Mouse (Mus musculus): ENCODE measurements around the gene Cox17.

Gene Cox17

DNA sequence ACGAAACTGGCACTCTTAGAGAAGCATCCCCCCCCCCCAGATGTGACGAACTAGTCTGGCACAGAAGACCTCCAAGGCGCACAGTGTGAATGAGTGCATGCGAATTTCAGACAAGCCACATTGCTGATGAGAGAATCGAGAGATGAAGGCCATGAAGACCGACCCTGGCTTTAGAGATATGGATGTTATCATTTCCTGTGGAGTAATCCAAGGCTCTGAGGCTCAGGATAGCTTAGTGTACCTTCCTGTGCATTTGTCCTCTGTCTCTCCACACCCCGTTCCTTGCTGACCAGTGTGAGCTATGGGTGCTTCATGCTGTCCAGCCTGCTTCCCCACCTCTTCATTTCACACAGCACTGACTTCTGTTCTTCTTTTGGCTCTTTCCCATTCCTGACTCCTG, 28.4 kb downstream of the Cox17 start:
- CTCF ChIA-PET = no interaction called here
- POLR2A ChIA-PET = interaction anchor here in 3 of 4 experiments (0.8 to 4.9 kb wide), 8 partner anchors 10 to 71 kb away, joined by 3 to 21 read pairs (median 4); no protein-coding TSS in a partner anchor

DNA sequence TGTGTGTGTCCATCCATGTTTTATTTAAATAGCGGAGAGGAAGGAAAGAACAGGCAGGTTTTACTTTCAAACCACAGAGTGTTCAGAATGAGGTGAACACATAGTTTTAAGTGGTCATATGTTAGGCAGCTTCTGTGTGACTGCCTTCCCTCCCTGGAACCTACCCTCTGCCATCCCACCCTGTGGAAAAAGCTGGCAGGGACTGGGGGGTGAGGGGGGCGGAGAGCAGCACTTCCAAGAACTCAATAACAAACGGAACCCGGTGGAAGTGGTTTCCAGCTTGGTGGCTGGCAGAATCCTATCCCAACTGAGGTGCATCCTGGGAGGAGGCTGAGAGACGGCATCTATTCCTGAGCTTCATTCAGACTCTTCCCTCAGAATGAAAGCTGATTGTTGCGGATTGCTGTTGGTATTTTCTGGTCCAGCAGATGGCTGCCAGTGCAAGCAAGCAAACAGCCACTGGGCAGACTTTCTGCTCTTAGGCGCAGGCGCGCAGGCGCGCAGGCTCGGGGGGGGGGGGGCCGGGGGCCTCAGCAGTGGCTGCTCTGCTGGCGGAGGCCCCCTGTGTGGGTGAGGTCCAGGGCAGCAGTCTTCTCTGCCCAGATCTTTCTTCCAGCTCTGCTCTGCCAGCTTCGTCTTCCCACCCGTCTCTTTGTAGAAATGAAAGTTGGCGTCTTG, 29.5 kb downstream of the Cox17 start:
- CTCF ChIA-PET = interaction anchor here in 3 of 4 experiments (0.6 to 1.6 kb wide), 6 partner anchors 9 to 130 kb away, joined by 3 to 8 read pairs (median 3); partner anchors contain the start of gene Cd80 (in 1 of the 3)
- POLR2A ChIA-PET = interaction anchor here in 3 of 4 experiments (0.5 to 4.9 kb wide), 23 partner anchors 10 to 738 kb away, joined by 3 to 21 read pairs (median 4); partner anchors contain the start of genes Adprh (in 1 of the 3), Cox17 (in 1 of the 3), Gm21987 (in 1 of the 3) and Pla1a (in 1 of the 3)

DNA sequence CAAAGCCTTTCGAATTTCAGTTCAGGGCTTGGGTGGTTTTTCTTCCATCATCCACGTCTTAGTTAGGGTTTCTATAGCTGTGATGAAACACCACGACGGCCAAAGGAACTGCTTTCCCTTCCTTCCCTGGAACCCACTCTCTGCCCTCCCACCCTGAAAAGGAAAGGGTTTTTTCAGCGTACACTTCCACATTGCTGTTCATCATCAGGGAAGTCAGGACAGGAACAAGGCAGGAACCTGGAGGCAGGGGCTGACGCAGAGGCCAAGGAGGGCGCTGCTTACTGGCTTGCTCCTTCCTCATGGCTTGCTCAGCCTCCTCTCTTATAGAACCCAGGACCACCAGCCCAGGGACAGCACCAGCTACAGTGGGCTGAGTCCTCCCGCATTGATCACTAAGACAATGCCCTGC, 30.1 kb downstream of the Cox17 start:
- ChIA-PET CTCF (interaction anchor here in 2 of 4 experiments (1.3 to 1.6 kb wide), 2 partner anchors 78 to 130 kb away, joined by 3 read pairs; partner anchors contain the start of gene Cd80 (in 1 of the 2)), POLR2A (interaction anchor here in 3 of 4 experiments (0.5 to 4.9 kb wide), 19 partner anchors 10 to 738 kb away, joined by 3 to 21 read pairs (median 4); partner anchors contain the start of genes Adprh (in 1 of the 3), Pla1a (in 1 of the 3) and Popdc2 (in 1 of the 3))

DNA sequence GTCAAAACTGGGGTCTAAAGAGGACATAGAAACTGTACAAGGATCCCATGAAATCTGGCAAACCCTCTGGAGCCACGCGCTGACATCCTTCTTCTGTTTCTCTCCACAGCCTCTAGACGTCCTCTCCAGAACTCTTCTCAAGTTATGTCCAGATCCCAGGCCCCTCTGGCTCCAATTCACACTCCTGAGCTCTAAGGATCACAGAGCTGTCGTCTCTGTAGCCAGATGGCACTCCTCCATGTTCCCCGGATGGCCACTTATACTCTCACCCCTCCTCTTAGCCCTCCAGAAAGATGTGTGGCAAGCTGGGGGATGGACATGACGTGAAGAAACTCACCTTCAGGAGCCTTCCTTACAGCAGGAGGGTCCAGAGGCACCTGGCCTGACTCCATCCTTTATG, 30.8 kb downstream of the Cox17 start:
- CTCF ChIA-PET = interaction anchor here in 1 of 4 experiments (1.6 kb wide), 1 partner anchor 129 kb away, joined by 3 read pairs; no protein-coding TSS in a partner anchor
- POLR2A ChIA-PET = interaction anchor here in 2 of 4 experiments (0.9 to 2.0 kb wide), 5 partner anchors 9 to 23 kb away, joined by 3 to 7 read pairs (median 3); partner anchors contain the start of gene Popdc2 (in 1 of the 2)

DNA sequence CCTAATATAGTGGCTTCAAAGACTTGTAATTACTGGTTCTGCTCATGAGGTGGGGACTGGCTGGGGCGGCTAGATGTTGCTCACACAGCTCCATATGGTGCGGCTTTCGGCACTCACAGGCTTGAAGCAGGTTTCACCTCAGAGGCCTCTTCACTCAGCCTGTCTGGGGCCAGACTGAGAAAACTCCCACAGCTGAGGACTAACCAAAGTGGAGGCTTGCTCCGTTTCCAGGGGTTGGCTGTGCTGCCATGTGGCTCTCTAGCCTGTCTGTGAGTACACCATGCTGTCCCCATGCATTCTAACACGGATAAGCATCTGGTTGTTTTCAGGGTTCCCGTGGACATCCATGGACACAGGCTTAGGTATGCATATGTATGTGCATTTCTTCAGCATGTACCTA, 31.8 kb downstream of the Cox17 start:
- POLR2A ChIA-PET = no interaction called here
- CTCF ChIA-PET = interaction anchor here in 1 of 4 experiments (0.6 kb wide), 1 partner anchor 37 kb away, joined by 5 read pairs; no protein-coding TSS in a partner anchor

DNA sequence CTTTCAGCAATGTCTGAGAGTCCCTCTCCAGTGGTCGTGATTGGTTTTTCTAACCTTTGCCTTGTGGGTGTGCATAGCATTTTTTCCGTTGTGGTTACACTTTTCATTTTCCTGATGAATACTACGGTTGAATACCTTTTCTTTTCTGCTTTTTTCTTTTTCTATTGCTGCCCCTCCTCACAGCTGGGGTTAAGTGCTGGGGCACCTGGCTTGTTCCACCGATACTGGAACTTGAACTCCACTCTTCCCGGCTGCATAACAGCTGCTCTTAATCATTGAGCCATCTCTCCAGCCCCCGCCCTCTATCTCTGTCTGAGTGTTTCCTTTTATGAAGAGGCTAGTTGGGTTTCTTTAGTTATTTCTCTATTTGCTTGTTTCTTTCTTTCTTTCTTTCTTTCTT, 32.3 kb downstream of the Cox17 start:
- POLR2A ChIA-PET = interaction anchor here in 1 of 4 experiments (0.8 to 1.2 kb wide), 2 partner anchors 11 kb away, joined by 3 to 5 read pairs; no protein-coding TSS in a partner anchor
- CTCF ChIA-PET = no interaction called here

DNA sequence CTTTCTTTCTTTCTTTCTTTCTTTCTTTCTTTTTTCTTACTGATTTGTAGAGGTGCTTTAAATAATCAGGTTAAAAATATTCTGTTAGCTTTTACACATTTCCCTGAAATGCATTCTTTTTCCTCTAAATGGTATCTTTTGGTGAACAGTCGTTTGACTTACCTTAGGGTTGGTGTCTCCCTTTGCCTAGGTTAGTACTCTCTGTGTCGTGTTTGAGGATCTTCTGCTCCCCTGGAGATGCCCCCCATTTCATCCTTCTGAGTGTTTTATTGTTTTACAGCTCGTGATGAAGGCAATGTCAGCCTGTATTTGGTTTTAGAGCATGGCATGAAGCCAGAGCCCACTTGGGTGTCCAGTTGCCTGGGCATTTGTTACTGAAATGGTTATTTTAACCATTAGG, 32.7 kb downstream of the Cox17 start:
- CTCF ChIA-PET = interaction anchor here in 1 of 4 experiments (0.7 kb wide), 1 partner anchor 560 kb away, joined by 4 read pairs; no protein-coding TSS in a partner anchor
- POLR2A ChIA-PET = interaction anchor here in 1 of 4 experiments (0.8 to 1.2 kb wide), 3 partner anchors 10 to 54 kb away, joined by 3 to 5 read pairs (median 3); partner anchors contain the start of gene Pla1a

DNA sequence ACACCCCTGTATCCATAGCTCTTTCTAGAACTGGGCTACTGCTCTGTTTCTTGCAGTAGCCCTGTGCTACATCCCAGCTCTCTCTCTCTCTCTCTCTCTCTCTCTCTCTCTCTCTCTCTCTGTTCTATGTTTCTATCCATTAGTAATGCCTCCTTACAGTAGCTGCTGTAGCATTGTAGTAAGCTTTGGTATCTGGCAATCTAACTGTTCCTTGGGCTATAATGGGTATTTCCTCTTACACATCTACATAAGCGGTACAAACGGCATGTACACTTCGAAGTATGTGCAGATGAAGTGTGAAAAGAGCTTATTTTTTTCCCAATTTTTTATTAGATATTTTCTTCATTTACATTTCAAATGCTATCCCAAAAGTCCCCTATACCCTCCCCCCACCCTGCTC, 33.1 kb downstream of the Cox17 start:
- ChIA-PET POLR2A (interaction anchor here in 2 of 4 experiments (0.6 to 1.2 kb wide), 5 partner anchors 10 to 53 kb away, joined by 3 to 5 read pairs (median 3); partner anchors contain the start of gene Pla1a (in 1 of the 2)), CTCF (interaction anchor here in 3 of 4 experiments (0.7 to 0.8 kb wide), 3 partner anchors 93 to 559 kb away, joined by 4 to 5 read pairs (median 5); no protein-coding TSS in a partner anchor)

DNA sequence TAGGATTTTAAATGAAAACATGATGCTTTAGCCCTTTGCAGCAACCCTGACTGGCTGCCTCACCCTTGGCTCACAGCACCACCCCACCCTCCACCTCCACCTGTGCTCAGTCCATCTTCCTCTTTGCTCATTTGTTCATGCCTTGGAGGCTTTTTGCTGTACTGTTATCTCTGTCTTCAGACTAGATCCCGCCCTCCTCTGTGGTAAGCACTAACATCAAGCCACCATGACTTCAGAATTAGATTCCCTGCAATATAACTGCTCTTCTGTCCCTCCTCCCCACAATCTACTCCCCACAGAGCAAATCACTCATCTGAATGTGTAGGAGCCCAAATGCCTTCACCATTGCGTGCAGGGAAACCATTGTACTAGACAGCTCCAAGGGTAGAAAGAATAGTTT, 36.9 kb downstream of the Cox17 start:
- ChIA-PET POLR2A (interaction anchor here in 2 of 4 experiments (1.0 to 2.1 kb wide), 5 partner anchors 9 to 88 kb away, joined by 3 to 9 read pairs (median 5); no protein-coding TSS in a partner anchor), CTCF (no interaction called here)

DNA sequence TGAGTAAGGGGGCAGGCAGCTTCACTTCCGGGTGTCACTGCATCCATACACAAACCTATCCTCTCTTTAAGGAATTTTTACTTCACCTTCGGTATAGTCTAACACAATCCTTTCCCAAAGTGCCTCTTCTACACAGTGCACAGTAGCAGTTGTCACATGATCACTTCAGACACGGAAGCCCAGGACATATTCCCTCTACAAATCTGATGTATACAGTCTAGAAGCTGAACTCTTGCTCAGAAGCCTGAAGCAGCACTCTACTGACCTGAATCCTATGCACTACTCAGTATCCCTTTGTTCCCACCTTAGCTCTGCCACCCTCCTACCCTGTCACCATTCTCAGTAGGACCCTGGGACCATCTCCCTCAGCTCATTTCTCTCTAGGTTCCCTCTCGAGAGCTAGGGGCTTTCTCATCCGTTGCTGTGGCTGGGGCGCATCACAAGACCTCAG, 38.4 kb downstream of the Cox17 start:
- ChIA-PET POLR2A (interaction anchor here in 3 of 4 experiments (0.9 to 2.1 kb wide), 11 partner anchors 8 to 87 kb away, joined by 3 to 7 read pairs (median 3); partner anchors contain the start of gene Maats1 (in 1 of the 3)), CTCF (interaction anchor here in 1 of 4 experiments (0.6 to 1.0 kb wide), 2 partner anchors 9 to 78 kb away, joined by 3 read pairs; no protein-coding TSS in a partner anchor)

DNA sequence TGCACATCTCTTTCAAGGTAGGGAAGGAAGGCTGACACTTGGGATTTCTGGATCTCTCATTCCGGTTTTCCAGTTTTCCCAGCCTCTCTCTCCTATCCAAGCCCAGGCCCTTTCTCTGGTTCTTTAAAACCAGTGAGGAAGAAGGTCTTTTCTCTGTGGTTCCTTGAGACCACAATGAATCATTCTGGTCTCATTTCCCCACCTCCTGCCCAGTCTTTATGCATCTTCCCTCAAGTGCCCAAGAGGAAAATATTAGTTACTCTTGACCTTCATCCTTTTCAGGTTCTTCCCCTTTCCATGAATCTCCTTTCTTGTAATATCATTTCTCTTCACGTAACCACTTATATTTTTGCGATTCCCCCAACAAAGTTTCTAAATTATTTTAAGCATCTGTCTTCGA, 38.9 kb downstream of the Cox17 start:
- ChIA-PET POLR2A (interaction anchor here in 3 of 4 experiments (0.9 to 1.9 kb wide), 4 partner anchors 9 to 86 kb away, joined by 3 to 5 read pairs (median 3); partner anchors contain the start of gene Maats1 (in 1 of the 3)), CTCF (no interaction called here)

DNA sequence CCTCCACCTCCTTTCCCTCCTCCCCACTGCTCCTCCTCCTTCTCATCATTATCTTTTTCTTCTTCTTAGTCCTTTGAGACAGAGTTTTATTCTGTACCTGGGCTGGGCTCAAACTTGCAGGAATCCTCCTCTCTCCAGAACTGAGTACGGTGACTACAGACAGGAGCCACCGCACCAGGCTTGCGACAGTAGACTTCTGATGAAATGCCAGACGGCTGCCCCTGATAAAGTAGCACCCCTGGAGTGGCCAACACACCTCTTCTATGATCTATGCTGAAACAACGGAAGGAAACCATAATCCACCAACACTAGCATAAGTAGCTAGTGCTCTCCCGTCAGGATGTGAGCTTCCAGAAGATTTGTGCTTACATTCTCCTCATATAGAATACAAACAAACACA, 40.6 kb downstream of the Cox17 start:
- CTCF ChIA-PET = no interaction called here
- POLR2A ChIA-PET = interaction anchor here in 1 of 4 experiments (1.8 kb wide), 1 partner anchor 20 kb away, joined by 4 read pairs; no protein-coding TSS in a partner anchor

DNA sequence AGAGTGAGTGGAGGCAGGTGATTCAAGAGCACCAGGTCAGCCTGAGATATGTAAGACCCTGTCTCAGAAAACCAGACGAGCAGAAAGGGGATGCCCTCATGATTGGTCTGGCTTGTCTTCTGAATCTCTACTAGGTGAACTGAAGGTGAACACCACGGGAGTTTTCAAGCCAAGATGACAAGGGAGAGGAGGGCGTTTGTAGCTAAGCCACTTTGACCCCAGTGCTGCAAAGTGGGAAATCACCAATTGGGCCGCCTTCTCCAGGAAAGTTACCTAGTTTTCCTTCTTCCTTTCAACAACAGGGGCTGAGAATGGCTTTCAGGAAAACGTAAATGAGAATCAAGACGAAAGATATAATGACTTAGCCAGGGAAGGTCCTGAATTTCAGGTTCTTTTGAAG, 42.0 kb downstream of the Cox17 start:
- CTCF ChIA-PET = interaction anchor here in 1 of 4 experiments (0.7 kb wide), 1 partner anchor 737 kb away, joined by 4 read pairs; no protein-coding TSS in a partner anchor

DNA sequence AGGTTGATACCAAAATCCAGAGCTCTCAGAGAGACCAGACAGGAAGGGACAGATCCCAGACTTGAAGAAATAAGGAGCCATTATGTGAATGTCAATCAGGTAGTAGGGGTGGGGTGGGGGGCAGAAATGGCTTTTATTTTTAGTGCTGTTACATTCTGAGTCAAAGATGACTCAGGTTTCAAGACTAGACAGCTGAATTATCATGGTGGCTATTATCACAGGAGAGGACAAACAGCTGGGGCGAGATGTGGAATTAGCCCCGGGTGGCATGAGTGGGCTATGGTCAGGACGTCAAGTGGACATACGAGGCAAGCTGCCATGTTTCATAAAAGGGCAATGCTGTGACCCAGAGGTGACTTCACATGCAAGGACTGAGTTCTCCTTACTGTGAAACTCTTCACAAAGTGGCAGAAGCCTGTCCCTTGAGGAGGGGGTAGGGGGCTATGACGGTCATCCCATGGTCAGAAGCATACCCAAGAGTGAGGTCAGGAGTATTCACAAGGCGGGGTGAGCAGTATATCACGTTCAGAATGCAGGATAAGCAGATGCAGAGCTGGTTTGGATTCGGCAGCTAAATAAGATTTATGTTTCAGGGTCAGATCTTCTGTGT, 42.6 kb downstream of the Cox17 start:
- POLR2A ChIA-PET = interaction anchor here in 2 of 4 experiments (0.9 to 2.1 kb wide), 6 partner anchors 10 to 87 kb away, joined by 3 to 7 read pairs (median 3); no protein-coding TSS in a partner anchor
- CTCF ChIA-PET = interaction anchor here in 1 of 4 experiments (0.7 kb wide), 1 partner anchor 738 kb away, joined by 4 read pairs; no protein-coding TSS in a partner anchor

More for the DNA sequence above, 42.0 kb downstream of the Cox17 start:
- POLR2A ChIA-PET = interaction anchor here in 2 of 4 experiments (0.9 to 2.1 kb wide), 4 partner anchors 9 to 32 kb away, joined by 3 to 5 read pairs (median 4); no protein-coding TSS in a partner anchor

DNA sequence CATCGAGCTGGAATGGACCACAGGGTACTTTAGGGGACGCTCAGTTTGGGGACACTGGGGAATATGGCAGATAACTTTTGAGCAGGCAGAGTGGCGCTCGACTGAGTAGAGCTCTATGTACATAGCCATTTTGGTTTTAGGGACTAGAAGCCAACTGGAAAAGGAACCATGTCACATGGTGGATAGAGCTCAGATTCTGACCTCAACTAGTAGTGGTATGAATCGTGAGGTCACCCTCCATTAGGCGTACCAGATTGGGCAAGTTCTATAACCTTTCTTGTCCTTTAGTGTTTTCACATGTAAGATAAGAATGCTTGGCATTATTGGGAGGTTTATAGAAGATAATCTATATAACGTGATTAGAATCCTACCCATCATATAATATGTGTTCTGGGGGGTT, 43.5 kb downstream of the Cox17 start:
- ChIA-PET CTCF (no interaction called here), POLR2A (interaction anchor here in 2 of 4 experiments (1.2 to 10.5 kb wide), 7 partner anchors 9 to 86 kb away, joined by 3 to 104 read pairs (median 6); no protein-coding TSS in a partner anchor)

DNA sequence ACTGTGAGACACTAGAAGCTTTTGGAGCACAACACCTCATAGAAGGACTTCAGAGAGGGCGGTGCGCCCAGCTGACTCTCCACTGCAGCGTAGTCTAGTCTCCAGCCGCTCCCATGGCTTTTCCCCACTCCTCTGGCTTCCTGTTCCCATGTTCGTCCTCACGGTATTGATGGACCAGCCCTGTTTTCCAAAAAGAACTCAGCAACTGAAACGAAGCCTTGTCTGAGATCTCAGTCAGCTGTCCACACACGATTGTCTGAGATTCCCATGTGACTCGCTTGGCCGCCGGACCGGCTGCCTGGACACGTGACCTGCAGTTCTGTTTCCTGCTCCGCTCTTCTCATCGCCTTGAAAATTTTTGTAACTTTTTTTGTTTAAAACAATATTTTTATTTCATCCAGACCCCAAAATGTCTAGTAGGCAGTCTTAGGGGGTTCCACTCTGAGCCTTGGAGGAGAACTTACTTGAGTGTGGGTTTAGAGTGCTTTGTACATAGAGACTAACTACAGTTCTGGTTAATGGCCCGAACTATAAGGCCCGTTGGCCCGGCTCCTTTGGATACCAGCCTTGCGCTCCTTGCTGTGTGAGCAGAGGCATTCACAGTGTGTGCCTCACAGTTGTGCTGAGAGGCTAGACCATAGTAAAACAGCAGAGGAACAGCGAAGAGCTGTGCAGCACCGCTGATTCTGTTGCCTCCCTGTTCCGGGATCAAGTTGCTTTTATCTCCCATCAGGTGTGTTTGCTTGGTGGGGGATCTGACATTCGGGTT, 45.5 kb downstream of the Cox17 start:
- POLR2A ChIA-PET = interaction anchor here in 3 of 4 experiments (0.6 to 10.5 kb wide), 38 partner anchors 7 to 323 kb away, joined by 3 to 104 read pairs (median 4); partner anchors contain the start of genes Cox17 (in 2 of the 3), Gm21987 (in 2 of the 3) and Tmem39a (in 1 of the 3)

DNA sequence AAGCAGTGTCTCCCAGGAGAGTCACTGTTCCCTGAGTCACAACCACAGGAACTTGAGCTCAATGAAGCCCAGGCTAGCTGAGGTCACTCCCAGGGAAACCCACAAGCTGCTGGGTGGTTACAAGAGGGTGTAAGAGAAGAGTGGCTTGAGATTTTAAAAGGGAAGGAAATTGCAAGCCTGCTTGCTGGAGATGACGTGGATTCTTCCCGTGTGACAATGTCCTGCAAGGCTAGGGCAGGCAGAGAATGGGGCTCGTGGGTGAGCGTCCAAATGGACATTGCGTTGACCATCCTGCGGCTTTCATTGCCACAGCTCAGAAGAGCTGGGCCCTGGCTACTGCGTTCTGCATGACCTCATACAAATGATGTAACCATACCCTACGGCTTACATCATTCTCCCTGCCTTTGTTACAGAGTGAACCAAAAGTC, 47.4 kb downstream of the Cox17 start:
- POLR2A ChIA-PET = interaction anchor here (0.6 to 10.5 kb wide), 38 partner anchors 9 to 306 kb away, joined by 3 to 104 read pairs (median 4); partner anchors contain the start of genes Adprh (in 3 of the 4), Cox17 (in 2 of the 4), Gm21987 (in 2 of the 4) and Gsk3b (in 1 of the 4)

More for the DNA sequence above, 45.5 kb downstream of the Cox17 start:
- CTCF ChIA-PET = interaction anchor here in 2 of 4 experiments (0.6 to 1.0 kb wide), 2 partner anchors 90 to 104 kb away, joined by 3 to 5 read pairs; no protein-coding TSS in a partner anchor

More for the DNA sequence above, 47.4 kb downstream of the Cox17 start:
- CTCF ChIA-PET = interaction anchor here in 1 of 4 experiments (0.5 to 0.6 kb wide), 2 partner anchors 714 to 1358 kb away, joined by 4 read pairs; no protein-coding TSS in a partner anchor
